ENCODE assay signal across 7 mouse cellular contexts in the genomic region with DNA sequence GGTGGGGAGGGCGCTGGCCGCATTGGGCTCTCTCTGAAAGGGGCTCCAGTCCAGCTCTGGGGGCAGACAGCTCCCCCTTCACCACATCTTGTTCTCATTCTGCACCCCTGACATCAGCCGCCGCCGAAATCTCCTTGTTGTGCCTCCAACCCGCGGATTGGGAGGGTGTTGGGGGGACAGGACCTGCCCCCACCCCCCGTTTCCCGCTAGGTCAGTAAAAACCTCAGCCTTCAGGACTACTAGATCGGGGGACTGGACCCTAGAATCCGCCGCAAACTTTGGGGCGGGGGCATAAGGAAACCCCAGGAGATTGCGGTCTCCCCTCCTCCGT. TPM values are rescaled to one million over a fixed set of nuclear protein-coding genes. Genes with fewer than 3 reads are reported as not detected.
A peak's percentile ranks its signal among the peaks of the same experiment; 100 is the strongest.
DNase-seq lines count a peak whose midpoint lies in the region; ATAC-seq and TF ChIP-seq lines count a peak whose summit lies in the region.

No protein-coding gene starts in this region.

- no peaks in the 10 kb centered on the region for H3K36me3 ChIP-seq in neural tube, embryonic 13.5 days

- H3K4me3 ChIP-seq in embryonic fibroblast, embryonic 13.5 days (ENCODE audit: insufficient read depth, low read length): peak overlapping the region; percentile 46
- peak overlapping the region; percentile 83 for H3K4me3 ChIP-seq in neural tube, embryonic 13.5 days

- peaks cover 36% of the 10 kb centered on the region for H3K27me3 ChIP-seq in neural tube, embryonic 13.5 days

- no peak for TF ChIP-seq CTCF in embryonic fibroblast, embryonic 13.5 days (IDR thresholded peaks at IDR 0.05; ENCODE audit: borderline replicate concordance, insufficient read depth, low read length)

- peak overlapping the region; percentile 91 for H3K4me2 ChIP-seq in neural tube, embryonic 13.5 days

- peaks cover 5% of the 10 kb centered on the region for H3K4me1 ChIP-seq in embryonic fibroblast, embryonic 13.5 days (ENCODE audit: control insufficient read depth, insufficient read depth, low read length)
- H3K4me1 ChIP-seq in neural tube, embryonic 13.5 days (replicated peaks): peaks cover 79% of the 10 kb centered on the region

- peak overlapping the region; percentile 29; the same call in 1 of the 2 replicates for H3K27ac ChIP-seq in embryonic fibroblast, embryonic 13.5 days (ENCODE audit: insufficient read depth, low read length)
- H3K27ac ChIP-seq in neural tube, embryonic 13.5 days (replicated peaks): peak overlapping the region; percentile 85

- H3K9me3 ChIP-seq in neural tube, embryonic 13.5 days: no peaks in the 10 kb centered on the region

- TF ChIP-seq POLR2A in embryonic fibroblast, embryonic 13.5 days (IDR thresholded peaks at IDR 0.05; ENCODE audit: low read depth, low read length): no peak

- peak; percentile 17 for ATAC-seq in inflammation-experienced regulatory T-cells, adult 6 months
- ATAC-seq in neural tube, embryonic 13.5 days (ENCODE audit: low read depth): no peak

- 2% methylated on average over 15 of the region's 15 CpGs for WGBS in neural tube, embryonic 13.5 days

- DNase-seq in kidney, postnatal 4 days: peak; percentile 51 to 53
- DNase-seq in kidney, postnatal 25 days: no peak
- no peak for DNase-seq in thymus, postnatal 36 days
- no peak for DNase-seq in cerebellum, adult 9-10 months

- peak overlapping the region; percentile 86 for H3K9ac ChIP-seq in neural tube, embryonic 13.5 days

RNA-seq across cellular contexts. Expression of a gene that starts 1.4 kb away (rescaled TPM):
- polyA plus RNA-seq in embryonic fibroblast, embryonic 13.5 days (2011; ENCODE audit: insufficient read length, low read depth, missing spikeins): 31.7 and 38.9 TPM in 2 replicates
- not detected for polyA plus RNA-seq in inflammation-experienced regulatory T-cells, adult 6 months (2017; shearing (Covaris generic))
- polyA plus RNA-seq in neural tube, embryonic 13.5 days (2015; fragmentation: Nextera tagmentation; extraction: Ambion mirVana): 8.9 and 9.3 TPM in 2 replicates

RNA-seq across cellular contexts. Expression of a gene that starts 13.4 kb away (rescaled TPM):
- polyA plus RNA-seq in embryonic fibroblast, embryonic 13.5 days (2011; ENCODE audit: insufficient read length, low read depth, missing spikeins): not detected in 2 replicates
- polyA plus RNA-seq in inflammation-experienced regulatory T-cells, adult 6 months (2017; shearing (Covaris generic)): not detected
- 0.28 TPM in 1 of 2 replicates, not detected in the other for polyA plus RNA-seq in neural tube, embryonic 13.5 days (2015; fragmentation: Nextera tagmentation; extraction: Ambion mirVana)

RNA-seq across cellular contexts. Expression of a gene that starts 27.2 kb away (rescaled TPM):
- polyA plus RNA-seq in embryonic fibroblast, embryonic 13.5 days (2011; ENCODE audit: insufficient read length, low read depth, missing spikeins): 0.53 and 1.4 TPM in 2 replicates
- polyA plus RNA-seq in inflammation-experienced regulatory T-cells, adult 6 months (2017; shearing (Covaris generic)): not detected
- polyA plus RNA-seq in neural tube, embryonic 13.5 days (2015; fragmentation: Nextera tagmentation; extraction: Ambion mirVana): 0.24 and 0.51 TPM in 2 replicates

RNA-seq across cellular contexts. Expression of a gene that starts 49.0 kb away (rescaled TPM):
- 1.6 and 2.0 TPM in 2 replicates for polyA plus RNA-seq in embryonic fibroblast, embryonic 13.5 days (2011; ENCODE audit: insufficient read length, low read depth, missing spikeins)
- polyA plus RNA-seq in inflammation-experienced regulatory T-cells, adult 6 months (2017; shearing (Covaris generic)): not detected
- polyA plus RNA-seq in neural tube, embryonic 13.5 days (2015; fragmentation: Nextera tagmentation; extraction: Ambion mirVana): 1.9 and 2.1 TPM in 2 replicates

Comparison
In these comparisons a context has a peak if more than half of its experiments do, and no peak if none do; other contexts are left out.
1. DNase-seq: peak in kidney, postnatal 4 days (2 of 2); none in kidney, postnatal 25 days (0 of 2), thymus, postnatal 36 days (0 of 2) and cerebellum, adult 9-10 months (single experiment).